Mouse (Mus musculus) cerebellum, postnatal 4 days (tissue): ENCODE measurements at regions not wholly inside any gene's neighbourhood (a gene's known extent, or its start where the extent isn't known, plus 50 kb on each side); places are given as distances from the start of the nearest gene placed in this dataset.

Experiments used
- DNase-seq, 2 experiments: peaks; one replicate each; pipeline ENCODE4 v3.0.0; 2022; ENCODE audit warnings: low spot score in 2 of 2, mixed read lengths in 1 of 2

DNA sequence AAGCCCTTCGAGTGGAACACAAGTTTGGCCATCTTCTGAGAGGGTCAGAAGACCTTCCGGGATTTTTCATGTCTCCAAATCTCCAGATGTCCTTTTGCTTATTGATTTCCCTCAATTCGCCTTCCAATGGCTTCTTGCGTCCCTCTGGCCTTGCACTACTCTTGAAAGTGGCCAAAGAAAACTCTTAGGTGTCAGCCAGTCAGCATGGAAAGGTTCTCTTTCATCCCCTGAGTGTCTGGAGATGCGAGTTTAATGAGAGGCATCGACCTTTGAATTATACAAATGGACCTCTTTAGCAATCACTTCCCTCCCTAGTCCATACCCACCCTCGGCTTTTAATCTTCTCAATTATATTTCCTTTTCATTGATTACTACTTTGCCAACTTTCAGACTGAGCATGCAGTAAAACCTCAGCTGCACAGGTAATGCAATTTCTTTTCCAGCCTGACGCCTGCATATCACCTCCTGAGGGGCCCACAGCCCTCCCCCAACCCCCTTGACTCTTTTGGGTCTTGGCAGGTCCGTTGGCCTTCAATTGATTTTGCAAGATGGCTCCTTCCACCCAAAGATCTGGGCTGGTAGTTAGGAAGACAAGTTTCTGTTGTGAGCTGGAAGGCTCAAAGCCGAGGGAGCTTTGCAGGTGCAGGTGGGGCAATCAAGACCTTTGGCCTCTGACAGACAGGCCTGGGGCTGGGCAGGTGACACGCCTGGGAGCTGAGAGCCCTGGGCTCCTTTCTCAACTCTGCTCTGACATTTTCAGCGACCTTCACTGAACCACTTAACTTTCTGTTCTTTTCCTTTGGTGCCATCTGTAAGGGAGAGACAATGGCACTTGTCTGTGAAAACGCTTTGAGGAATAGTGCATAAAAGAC is 461.8 kb downstream of the Ccdc171 start:
- DNase-seq = no peak

DNA sequence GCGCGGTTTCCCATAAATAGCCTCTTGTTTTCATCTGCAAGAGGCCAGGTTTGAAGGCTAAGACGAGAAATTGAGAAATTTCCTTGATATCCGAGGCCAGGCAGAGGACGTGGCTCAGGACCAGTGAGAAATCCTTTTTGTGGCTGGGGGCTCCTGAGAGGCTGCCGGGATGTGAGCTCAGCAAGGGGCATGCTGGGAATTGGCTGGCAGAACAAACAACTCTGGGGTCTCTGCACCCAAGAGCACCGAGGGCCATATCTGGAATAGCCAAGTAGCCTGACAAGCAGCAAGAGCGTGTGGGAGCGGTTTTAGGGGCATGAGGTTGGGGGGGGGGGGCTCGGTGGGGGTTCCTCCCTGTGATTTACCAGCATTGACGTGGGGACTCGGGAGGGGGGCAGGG is 462.5 kb downstream of the Ccdc171 start:
- DNase-seq = no peak

DNA sequence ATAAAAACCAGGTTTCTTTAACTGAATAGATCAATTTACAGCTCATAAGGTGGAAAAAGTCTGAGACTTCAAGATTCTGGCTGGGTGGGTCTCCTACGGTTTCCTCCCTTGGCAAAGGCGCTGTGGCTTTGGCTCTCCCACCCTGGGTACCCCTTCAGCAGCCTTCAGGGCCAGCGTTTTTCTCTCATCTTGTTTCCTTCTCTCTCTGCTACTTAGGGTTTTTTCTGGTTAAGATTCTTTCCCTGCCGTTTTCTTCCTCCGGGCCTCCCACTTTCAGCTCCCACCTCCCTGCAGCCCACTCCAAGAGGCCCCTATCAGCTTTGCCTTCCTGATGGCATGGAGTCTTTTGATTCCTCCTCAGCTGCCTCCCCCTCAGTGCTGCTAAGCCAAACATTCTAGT is 463.0 kb downstream of the Ccdc171 start:
- no peak for DNase-seq

DNA sequence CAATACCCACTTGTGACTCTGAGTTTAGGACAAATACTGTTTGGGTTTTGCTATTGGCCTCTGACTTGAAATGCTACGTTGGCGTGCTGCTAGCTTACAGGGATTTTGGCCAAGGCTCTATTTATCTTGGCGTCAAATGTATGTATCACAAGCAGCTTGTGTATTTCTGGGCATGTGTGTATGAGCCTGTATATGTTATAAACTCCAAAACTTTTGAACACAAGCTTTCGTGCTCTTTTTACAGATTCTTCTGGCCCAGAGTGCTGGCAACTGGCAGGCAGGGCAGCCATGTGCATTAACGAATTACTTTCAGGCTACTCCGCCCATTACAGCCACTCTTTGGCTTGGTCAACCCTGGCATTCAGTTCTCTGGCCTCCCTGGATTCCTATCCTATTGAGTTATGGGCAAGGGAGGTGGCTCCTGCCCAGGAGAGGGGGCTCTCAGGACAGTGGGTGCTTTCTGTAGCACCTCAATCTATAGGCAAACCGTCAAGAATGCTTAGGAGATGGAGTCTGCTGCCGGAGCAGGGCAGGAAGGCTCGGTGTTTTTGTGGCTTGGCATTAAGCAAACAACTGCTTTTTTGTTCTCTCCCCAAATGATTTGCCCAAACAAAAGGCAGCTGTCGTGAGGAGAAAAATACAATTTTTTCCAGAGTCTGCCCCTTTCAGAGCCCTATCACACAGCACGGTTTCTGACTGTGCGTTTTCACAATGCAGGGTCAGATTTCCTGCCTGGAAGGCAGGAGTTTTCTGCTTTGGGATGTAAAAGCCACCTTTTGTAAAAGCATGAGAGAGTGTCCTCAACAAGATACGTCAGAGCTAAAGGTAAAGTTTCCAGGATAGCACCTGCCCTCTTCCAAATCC is 465.0 kb downstream of the Ccdc171 start:
- DNase-seq = no peak

DNA sequence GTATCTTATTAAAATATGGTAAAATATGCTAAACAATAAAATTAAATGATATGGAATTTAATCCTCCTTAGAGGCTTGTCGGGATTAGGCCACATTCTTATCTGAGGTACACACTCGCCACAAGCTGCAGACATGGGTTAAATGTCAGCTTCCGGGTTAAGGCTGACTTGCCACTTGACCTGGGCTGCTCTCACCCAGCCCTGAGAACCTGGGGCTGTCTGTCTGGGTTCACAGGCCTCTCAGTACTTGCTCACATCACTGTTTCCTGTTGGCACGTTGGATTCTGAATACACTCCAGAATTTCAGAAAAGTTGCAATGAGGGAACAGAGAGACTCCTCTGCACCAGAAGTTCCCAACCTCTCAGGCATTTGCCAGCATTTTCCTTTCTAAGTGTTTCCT is 465.9 kb downstream of the Ccdc171 start:
- DNase-seq = no peak

DNA sequence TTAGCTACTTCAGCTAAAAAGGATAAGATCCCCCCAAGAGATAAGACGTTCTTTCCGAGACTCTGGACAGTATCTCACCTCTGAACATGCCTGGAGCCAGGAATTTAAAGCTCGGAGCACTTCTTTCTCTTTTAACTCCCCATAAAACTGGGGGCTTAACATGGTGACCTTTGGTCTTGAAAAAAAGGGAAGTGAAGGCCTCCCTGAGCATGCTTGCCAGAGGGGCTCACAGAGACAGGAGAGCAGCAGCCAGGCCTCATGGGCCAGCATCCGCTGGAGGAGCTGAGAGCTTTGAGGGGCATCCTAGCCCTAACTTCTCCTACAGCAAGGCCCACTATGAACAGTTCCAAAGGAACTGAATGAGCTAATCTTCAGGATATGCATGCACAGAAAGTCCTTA is 471.7 kb downstream of the Ccdc171 start:
- no peak for DNase-seq

DNA sequence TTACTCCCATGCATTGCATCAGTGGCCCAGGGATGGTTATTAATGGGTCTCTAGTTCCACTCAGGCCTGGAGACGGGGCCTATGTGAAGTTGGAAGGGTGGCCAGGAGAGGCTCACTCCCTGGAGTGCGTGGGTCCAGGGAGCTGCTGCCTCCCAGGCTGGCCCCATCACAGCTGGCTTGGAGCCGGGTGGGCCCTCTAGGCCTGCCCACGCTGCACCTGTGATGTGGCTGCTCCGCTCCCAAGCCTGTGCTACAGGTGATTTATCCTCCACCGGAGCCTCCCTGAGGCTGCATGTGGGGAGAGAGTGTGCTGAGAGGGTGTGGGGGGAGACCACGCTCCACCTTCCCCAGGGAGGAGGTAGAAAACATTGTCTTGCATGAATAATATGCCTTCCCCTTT is 476.3 kb downstream of the Ccdc171 start:
- DNase-seq = no peak

DNA sequence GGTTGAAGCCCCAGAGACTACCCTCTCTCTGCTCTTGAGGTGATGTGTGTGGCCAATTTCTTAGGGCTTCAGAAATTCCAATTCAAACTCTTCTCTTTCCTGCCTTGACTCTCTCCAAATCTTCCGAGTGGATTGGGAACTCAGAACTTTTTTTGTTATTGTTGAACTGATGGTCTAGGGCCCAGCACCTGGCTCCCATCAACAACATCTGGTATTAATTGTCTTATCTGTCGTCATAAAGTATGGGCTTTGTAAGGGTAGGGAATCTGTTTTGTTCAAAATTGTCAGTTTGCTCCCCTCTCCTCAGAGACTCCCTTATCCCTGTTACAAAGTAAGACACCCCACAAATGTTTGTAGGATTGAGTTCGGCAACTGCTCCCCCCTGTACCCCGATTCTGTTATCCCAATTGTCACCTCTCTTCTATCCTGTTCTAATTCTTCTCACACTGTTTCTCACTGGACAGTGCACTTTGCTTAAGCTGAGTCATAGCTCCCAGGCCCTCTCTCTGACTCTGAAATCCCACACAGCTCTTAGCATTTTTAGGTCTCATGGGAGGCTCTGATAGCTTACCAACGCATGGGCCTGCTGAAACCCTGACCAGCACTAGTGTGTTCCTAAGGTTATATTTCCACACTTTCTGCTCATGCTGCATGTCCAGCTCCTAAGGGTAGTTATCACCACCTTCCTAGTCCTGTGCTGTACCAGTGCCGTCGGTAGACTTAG is 478.9 kb downstream of the Ccdc171 start:
- no peak for DNase-seq

DNA sequence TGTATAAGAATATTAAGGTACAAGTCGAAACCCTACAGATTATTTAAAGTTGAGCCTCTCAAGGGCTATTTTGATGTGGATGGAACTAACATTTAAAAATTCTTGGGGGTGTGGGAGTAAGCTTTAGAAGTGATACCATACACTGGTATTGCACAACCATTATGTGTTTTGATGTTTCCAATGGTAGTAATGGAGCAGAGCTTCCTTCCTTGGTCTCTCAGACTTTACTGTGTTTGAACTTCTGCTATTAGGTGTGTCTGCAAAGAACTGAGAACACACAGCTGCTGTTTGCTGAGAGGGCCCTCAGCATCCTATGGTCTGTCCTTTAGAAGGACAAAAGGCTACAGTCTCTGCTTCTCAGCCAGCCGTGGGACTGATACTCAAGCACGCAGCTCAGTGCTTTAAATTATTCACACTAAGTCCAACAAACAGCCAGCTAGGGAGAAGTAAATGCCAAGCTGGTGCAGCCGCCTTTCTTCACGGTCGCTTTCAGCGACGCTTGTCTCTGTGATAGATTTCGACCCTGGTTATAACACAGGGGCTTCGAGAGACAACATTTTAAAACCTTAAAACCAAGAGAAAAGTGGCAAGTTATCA is 479.5 kb downstream of the Ccdc171 start:
- no peak for DNase-seq

DNA sequence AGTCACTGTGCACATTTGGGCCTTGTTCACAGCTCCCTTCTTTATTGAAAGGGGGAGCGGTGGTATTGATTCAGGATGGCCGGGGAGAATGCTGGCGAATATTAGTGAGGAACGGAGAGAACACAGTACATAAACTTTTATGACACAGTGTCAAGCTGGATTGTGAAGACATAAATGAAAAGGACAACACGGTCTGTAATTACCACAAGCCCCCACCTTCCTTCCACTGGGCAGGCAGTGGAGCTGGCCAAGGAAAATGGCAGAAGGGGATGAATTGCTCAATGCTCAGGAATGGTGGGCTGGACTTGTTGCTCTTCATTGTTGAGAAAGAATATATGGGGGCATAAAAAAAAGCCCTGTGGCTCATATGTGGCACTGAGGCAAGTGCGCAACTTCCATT is 486.6 kb downstream of the Ccdc171 start:
- DNase-seq = no peak

DNA sequence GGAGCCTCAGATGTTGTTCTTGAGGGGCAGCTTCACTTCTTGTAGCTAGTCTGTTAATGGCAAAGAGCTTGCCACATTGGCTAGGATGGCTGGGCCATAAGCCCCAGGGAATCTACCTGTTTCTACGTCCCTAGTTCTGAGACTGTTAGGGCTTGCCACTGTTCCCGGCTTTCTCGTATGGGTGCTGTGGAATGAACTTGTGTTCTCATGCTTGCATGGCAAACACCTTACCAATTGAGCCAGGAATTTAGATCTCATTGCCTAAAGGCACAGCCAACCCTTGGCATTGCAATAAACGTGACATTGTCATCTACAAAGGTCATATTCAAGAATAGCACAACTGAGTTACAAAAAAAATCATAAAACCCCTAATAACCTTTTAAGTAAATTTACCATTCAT is 489.8 kb downstream of the Ccdc171 start:
- DNase-seq = no peak

DNA sequence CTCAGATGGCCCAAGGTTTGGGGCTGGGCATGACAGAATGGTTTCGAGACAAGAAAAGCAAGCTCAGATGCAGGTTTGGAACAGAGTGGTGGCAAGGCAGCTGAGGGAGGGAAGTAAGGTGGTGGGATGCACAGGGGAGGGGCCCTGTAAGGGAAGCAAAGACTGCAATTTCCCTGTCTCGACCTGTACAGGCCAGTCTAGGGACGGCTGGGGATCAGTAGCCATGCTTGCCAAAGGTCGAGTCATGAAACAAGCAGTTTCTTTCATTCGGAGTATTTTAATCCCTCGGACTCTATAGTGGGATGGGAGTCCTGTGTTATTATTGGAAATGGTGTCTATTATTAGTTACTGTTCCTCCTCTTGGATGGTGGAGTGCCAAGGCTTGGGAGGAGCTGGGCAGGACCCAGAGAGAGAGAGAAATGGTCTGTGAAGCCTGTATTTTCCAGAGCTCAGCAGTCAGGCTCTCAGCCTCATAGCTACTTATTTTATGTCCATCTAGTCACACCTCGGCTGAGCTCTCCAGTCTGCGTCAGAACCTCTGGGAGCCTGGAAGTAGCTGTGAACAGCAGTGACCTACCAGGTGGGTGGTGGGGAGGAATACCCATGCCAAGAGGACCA is 490.3 kb downstream of the Ccdc171 start:
- DNase-seq = no peak

DNA sequence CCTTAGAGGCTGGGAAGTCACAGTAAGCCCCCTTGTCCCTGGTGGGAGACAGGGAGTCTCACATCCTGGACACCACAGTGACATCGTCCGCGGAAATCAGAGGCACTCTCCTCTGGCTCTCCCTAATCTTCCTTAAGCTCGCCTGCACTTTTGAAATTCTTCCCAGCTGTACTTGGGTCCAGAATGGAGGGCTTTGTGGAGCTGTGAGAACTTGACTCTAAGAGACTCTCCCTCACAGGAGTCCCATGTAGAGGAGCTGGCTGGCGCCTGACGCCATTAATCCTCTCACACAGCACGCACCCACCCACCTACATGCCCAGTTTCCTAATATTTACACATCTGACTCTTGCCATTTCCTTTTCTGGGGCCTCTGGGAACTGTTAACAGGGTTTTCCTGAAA is 492.8 kb downstream of the Ccdc171 start:
- DNase-seq = no peak

DNA sequence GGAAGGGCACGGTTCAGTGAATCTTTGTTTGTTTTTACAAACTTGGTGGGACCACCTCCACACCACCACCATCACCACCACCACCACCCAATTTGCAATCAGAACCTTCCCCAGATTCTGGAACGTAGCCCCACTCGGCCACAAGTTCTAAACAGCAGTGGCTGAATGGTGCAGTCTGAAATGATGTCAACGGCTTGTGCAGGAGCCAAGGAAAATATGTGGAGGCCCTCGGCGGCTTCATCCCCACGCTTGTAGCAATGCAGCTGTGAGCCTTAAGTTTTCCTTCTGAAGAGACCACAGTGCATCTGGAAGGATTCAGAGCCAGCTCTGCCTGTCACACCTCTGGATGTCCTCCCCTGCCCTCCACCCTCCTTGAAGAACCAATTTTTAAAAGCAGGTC is 493.4 kb downstream of the Ccdc171 start:
- DNase-seq = no peak

DNA sequence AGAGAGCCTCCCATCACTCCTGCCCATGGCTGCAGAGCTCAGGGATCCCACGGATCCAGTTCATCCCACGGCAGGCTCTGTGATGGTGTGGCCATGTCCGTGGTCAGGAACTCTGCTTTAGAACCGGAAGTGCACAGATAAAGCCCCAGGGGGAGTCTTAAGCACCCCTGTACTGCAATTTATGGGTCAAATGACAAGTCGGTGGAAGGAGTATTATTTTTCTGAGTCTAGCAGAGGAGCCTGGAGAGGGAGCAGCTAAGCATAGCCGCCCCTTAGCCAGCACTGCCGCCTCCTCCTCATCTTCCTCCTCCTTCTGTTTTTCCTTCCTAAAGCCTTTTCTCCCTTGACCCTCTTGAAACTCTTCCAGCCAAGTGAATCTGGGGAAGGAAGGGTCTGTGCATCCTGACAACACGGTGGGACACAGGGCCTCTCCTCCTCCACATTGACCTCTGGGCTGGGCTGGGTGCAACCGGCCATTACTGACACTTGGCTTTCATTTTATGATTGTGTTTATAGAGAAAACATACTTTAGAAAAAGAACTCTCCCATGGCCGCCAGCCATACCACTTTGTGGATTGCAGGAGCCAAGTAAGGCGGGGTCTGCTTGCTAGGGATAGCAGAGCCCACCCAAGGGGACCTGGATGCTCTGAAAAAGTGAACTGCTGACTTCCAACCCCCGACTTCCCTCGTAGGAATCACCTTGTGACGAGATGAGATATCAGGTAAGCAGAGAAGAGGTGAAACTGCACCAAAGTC is 494.3 kb downstream of the Ccdc171 start:
- DNase-seq = no peak

DNA sequence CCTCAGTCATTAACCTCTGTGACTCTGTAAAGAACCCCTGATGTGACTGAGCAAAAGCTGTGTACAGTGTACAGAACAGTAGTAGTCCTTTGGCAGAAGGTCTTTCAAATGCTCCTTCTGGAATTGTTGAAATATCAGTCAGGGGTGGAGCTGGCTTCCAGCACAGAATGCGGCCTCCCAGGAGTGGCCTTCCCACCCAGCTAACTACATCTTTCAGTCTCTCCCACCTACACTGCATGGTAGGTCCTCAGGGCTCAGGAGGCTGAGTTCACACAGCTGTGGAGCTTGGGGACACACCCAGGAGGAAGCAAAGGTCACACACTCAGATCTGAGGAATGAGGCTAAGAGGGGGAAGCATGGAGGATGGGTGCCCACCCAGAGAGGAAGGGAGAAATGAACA is 495.3 kb downstream of the Ccdc171 start:
- DNase-seq = no peak

DNA sequence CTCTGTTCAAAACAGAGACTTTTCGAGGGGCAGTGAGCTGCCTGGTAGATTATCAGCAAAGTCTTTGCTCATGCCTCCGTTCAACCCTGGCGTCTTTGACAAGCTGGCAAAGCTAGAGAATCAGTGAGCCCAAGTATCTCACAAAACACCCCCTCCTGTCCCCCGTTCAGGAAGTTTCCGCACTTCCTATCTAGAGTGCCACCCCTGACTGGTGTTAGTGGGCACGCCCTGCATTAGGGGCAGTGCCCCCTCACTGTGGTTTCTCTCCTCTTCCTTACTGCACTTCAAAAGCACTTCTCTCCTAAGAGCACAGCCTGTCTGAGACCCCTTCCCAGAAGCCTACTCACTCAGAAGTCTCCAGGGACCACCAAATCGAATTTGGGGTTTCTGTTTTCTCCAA is 497.0 kb downstream of the Ccdc171 start:
- DNase-seq = no peak

DNA sequence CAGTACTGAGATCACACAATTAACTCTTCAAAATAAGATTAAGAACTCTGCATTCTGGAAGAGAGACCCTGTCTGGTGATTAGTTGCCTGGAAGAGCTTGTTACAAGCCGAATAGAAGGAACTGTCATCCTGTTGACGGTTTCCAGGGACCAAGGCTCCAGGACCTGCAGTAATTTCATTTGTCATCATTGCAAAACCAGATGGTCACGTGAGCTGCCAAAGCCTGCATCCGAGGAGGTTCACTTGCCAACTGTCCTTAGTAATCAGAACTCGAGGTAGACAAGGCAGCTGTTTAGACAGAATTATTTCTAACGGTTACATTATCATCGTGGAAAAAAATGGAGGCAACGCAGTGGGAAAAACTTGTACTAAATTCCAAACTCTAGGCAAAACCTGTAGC is 500.8 kb downstream of the Ccdc171 start:
- no peak for DNase-seq

DNA sequence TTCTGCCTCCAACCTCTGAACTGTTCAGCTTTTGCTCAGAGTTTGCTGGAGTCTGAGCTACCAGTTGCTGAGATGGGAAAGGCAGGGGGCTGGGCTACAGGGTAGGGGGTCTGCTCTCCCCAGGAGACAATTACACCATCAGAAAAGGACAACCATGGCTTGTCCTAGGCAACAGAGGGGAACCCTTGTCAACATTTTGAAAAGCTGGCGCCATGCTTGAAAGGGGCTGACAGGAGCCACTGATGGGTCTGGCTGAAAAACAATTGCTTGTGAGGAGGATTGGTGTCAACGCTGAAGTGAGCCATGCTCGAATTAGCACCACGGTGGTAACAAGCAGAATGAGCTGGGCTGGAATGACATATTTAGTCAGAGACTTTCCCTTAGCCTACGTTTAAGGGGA is 502.8 kb downstream of the Ccdc171 start:
- DNase-seq = peak in 1 of 2 experiments; percentile 9

DNA sequence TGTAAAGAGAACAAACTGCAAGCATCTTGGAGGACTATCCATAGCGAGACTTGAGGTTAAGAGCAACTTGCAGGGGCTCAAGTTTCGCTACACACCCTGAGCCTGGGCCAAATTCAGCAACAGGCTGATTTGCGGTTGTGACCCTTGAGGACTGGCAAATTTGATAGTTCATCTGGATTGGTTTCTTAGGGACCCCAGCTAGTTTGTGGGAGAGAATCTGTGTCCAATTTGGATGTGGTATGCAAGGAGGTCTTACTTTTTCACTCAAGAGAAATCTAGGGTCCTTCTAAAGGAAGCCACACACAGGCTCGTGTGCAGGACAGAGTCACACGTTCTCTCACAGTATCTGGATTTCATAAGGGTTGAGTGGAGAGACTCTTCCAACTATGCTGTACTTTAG is 505.6 kb downstream of the Ccdc171 start:
- no peak for DNase-seq

DNA sequence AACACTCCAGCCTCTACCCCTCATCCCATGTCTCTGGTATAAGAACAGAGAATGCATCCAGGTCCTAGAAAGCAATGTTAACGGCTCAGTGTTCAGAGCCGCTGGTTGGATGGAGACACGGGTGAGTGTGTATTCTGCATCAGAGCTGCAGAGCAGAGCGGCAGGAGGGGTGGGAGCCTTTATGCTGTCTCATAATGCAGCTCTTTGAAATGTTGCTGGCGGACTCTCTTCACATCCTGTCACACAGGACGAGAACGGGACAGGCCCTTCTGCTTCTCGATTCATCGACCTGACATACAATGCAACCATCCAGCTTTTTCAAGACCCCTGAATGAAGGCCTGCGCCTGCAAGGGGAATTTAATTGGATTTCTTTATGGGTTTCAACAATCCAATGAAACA is 507.2 kb downstream of the Ccdc171 start:
- DNase-seq = no peak
